Mouse (Mus musculus) large intestine, adult 2 months (tissue): Measurements from ENCODE around the gene Rc3h1. TPM values are rescaled to one million over a fixed set of nuclear protein-coding genes. Genes with fewer than 3 reads are reported as not detected.
A peak's percentile ranks its signal among the peaks of the same experiment; 100 is the strongest.
"Not testable (repeated sequence)": the region's sequence is repeated elsewhere in the genome, so short reads cannot be mapped to it uniquely, and the experiment has no call there.

Experiments used
- DNase-seq: peaks from one replicate; pipeline ENCODE4 v3.0.0-alpha.2; 2012; ENCODE audit warnings: low read depth, low spot score
- WGBS: fragments of 180-500 bp; shearing (Covaris S2); methylation state at CpG from one replicate; pipeline ENCODE4 v1.1.7; 2018; 5-methylcytosine and 5-hydroxymethylcytosine counted together
- polyA plus RNA-seq: library from polyadenylated mRNA; depleted of rRNA; stranded (reverse); fragments of >200 nt; gene quantifications from 2 replicates; pipeline ENCODE4 v1.2.3, GENCODE M21; 2012; rRNA removed

The Rc3h1 gene
- polyA plus RNA-seq: 6.3 and 15.6 TPM in 2 replicates

DNA sequence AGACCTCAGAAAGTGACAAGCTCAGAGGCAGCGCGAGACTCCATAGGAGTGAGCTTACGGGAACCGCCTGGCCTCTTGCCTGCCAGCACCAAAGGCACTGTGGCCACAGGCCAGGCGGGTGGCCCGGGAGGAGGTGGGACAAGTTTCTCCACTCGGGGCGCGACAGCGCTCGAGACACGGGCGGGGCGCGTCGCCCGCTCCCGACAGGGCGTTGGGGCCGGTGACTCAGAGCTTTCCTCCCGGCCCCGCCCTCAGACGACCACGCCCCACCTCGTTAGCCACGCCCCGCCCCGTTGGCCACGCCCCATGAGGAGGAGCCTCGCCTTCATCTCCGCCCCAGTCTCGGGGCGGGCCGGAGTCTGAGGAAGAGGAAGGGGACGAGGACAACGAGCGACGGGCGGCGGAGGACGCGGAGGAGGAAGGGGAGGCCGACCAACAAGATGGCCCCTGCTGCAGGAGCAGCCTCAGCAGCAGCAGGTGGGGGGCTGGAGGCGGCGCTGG is at the start of gene Rc3h1:
Rc3h1 (plus strand) TSS at position 362 of the 501 bp plus-strand sequence.
- peak; percentile 83 for DNase-seq

DNA sequence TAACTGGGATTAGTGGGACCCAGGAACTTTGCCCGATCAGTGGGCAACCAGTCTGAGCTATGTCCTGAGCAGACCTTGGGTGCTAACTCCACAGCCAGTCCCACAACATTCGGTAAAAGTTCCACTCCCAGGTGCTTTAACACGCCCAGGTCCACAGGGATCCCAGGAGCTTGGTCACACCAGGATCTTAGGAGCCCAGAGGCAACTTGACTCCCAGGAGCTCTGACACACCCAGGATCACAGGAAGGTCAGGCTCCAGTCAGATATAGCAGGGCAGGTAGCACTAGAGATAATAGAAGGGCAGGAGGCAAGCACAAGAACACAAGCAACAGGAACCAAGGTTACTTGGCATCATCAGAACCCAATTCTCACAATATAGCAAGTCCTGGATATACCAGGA is 48.1 kb upstream of the Rc3h1 start:
- peak; percentile 38 for DNase-seq
- 43% methylated on average over 3 of the region's 3 CpGs for WGBS

More for the DNA sequence above, at the start of gene Rc3h1:
- under 1% methylated on average over 45 of the region's 45 CpGs for WGBS

DNA sequence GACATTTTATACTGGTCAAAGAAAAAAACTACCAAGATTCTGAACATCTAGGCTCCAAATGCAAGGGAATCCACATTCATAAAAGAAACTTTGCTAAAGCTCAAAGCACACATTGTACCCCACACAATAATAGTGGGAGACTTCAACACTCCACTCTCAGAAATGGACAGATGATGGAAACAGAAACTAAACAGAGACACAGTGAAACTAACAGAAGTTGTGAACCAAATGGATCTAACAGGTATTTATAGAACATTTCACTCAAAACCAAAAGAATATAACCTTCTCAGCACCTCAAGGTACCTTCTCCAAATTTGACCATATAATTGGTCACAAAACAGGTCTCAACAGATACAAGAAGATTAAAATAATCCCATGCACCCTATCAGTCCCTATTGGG is 46.3 kb upstream of the Rc3h1 start:
- not testable (repeated sequence) for DNase-seq

- DNase-seq: no peak
- 87% methylated on average over 2 of the region's 2 CpGs for WGBS
These were observed 45.1 kb upstream of the Rc3h1 start for GRCm38 (mm10) chr1:160861142-160861541.

DNA sequence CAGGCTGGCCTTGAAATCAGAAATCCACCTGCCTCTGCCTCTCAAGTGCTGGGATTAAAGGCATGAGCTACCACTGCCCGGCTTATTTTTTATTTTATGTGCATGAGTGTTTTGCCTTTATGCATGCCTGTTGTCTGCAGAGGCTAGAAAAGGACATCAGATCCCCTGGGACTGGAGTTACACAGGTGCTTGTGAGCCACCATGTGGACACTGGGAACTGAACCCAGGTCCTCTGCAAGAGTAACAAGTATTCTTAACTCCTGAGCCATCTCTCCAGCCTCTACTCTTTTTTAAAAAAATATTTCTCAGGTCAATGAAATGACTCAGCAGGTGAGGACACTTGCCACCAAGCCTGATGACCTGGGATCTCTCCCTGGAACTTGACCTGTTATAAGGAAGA is 44.6 kb upstream of the Rc3h1 start:
- no peak for DNase-seq
- WGBS: 72% methylated on average over 1 of the region's 1 CpGs

GRCm38 (mm10) chr1:160863027-160863426 is 43.2 kb upstream of the Rc3h1 start:
- WGBS: 37% methylated on average over 4 of the region's 4 CpGs
- no peak for DNase-seq

DNA sequence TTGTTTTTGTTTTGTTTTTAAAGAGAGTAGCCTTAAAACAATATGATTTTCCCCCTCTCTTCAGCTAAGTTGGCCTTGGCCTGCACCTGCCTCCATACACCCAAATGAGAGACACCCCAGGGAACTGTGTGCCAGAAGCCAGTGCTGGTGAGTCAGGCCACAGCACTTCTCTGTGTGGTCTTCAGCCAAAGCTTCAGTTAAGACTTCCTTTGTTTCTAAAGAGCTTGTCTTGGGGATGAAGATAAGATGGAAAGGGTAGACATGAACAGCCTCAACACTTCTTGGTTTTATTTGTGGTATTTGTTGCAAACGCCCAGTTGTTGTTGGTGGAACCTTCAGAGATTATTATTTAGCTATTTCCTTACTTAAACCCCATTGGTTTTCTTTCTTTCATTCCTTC is 31.5 kb upstream of the Rc3h1 start:
- 83% methylated on average over 1 of the region's 1 CpGs for WGBS
- no peak for DNase-seq

- WGBS: 83% methylated on average over 4 of the region's 4 CpGs
- DNase-seq: no peak
These were observed 29.2 kb upstream of the Rc3h1 start for GRCm38 (mm10) chr1:160876968-160877367.

DNA sequence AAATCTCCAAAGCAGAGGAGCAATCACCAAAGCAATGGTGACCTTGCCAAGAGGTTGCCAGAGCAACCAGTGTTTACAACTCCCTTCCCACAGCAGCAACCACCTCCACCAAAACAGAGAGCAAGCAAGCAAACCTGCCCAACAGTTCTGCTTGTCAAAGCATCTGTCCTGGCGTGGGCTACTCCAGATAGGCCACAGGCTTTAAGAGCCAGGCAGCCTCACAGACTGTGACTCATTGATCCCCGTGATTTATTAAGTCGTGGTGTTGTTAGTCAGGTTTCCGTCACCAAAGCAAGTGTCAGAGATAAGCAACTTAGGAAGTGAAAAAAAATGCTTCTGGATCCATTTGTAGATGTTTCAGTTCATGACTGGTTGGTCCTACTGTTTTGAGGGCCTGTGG is 27.7 kb upstream of the Rc3h1 start:
- DNase-seq: no peak
- WGBS: 51% methylated on average over 4 of the region's 4 CpGs

DNA sequence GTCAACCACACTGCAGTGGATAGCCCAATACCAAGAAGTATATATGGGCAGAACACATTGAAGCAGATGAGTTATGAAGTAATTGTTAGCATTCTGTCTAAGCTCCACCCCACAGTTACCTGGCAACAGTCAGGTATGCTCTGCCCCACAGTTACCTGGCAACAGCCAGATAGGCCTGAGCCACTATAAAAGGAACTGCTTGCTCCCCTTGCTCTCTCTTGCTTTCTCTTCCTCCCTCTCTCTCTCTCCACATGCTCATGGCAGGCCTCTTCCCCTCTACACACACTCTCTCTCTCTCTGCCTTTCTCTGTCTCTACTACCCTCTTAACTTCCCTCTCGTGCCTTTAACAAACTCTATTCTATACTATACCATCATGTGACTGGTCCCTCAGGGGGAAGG is 24.8 kb upstream of the Rc3h1 start:
- DNase-seq: not testable (repeated sequence)
- 63% methylated on average over 1 of the region's 1 CpGs for WGBS

DNA sequence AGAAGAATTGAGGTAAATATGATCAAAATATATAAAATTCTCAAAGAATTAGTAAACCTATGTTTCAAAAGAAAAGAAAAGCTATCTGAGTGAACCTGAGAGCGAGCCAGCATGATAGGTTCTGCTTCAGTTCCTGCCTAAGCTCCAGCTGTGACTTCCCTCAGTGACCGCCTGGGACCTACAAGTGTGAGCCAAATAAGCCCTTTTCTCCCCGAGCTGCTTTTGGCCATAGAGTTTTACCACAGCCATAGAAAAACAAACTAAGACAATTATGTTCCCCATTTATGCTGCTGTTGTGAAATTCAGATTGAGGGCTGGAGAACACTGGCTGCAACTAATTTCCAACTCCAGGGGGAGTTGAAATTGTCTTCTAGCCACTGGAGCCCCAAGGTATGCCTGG is 24.2 kb upstream of the Rc3h1 start:
- 64% methylated on average over 3 of the region's 3 CpGs for WGBS
- no peak for DNase-seq

DNA sequence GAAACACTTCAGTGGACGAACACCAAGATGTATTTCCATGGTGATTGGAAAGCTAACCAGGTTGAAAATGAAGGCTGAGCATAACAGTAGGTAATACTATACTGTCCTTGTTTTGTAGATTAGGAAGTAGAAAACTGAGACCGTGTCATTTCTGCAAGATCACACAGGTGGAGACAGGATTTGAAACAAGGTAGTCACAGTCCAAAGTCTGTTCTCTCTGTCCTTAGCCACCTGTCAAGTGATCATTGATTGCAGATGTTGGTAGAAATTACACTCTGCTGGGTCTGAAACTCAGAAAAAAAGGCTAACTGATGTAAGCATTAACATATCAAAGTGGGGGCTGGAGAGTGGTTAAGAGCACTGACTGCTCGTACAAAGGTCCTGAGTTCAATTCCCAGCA is 21.9 kb upstream of the Rc3h1 start:
- DNase-seq: no peak
- WGBS: 72% methylated on average over 3 of the region's 3 CpGs

DNA sequence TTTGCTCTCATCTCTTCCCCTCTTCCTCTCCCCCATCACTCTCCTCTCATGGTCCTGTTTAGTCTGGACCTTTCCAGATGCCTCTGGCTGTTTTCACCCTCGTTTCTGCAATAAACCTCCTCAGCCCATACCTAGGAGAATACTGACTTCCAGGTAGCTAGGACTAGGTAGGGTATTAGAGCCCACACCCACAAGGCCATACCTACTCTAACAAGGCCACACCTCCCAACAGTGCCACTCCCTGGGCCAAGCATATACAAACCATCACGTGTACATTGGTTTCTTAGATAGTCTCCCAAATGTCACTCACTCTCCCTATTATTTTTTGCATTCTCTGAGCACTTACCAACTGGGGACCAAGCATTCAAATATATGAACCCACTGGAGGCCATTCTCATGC is 21.2 kb upstream of the Rc3h1 start:
- WGBS: 33% methylated on average over 2 of the region's 2 CpGs
- no peak for DNase-seq

GRCm38 (mm10) chr1:160899701-160900100 is 6.5 kb upstream of the Rc3h1 start:
- no peak for DNase-seq
- 67% methylated on average over 10 of the region's 10 CpGs for WGBS

DNA sequence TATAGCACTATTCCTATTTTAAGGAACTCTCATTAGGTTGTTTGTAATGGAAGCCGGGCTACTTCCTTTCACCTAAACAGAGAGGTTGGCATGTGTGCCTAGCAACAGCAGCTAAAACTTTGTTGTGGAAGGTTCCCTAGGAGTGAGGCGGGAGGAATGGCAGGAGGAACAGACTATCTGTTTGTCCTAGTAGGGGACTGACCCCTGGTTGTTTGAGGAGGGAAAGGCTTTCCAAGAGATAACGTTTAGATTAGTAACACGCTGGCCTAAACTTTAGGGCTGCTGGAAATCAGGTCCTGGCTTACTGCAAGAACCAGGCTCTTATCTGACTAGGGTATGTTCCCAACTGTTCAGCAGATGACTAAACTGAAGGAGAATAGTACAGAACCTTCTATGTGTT is 2.2 kb upstream of the Rc3h1 start:
- 33% methylated on average over 4 of the region's 4 CpGs for WGBS
- DNase-seq: no peak

- DNase-seq: no peak
- 1% methylated on average over 65 of the region's 67 CpGs for WGBS
These were observed 602 bp downstream of the Rc3h1 start for GRCm38 (mm10) chr1:160906558-160907481.

DNA sequence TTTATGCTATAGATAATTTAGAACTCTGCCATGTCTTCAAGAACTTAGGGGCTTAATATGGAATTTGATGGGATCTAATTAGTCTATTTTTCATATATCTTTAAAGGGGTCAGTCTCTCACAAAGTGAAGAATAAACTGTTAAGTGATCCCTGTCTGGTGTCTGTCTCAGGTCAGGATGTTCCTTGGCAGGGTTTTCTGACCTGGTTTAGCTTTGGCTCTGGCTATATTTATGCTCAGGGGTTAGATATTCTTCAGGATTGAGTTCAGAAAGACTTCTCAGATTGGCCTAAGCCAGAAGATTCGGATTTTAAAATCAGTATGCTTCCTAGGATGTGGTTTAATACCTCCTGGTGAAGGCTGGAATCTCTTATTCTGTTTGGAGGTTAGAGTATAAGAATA is 4.0 kb downstream of the Rc3h1 start:
- DNase-seq: no peak
- 94% methylated on average over 1 of the region's 1 CpGs for WGBS

DNA sequence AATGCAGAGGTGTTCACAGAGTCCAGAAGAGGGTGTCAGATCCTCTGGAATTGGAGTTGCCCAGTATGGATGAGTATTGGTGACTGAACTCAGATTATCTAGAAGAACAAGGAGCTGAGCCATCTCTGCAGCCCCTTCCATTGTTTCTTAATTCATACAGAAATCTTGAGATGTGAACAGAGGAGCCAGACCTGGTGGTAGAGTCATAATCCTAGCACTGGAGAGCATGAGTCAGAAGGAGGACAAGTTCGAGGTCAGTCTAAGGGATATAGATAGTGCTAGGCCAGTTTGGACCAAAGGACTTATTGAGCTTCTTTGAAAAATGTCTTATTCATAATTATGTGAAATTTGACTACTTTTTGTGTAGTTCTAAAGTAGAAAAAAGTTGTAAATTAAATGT is 4.6 kb downstream of the Rc3h1 start:
- DNase-seq: no peak
- 57% methylated on average over 1 of the region's 1 CpGs for WGBS

- 100% methylated on average over 1 of the region's 1 CpGs for WGBS
- no peak for DNase-seq
These were observed 13.2 kb downstream of the Rc3h1 start for GRCm38 (mm10) chr1:160919383-160919782.

GRCm38 (mm10) chr1:160921938-160922337 is 15.7 kb downstream of the Rc3h1 start:
- no peak for DNase-seq
- 100% methylated on average over 1 of the region's 1 CpGs for WGBS

- no peak for DNase-seq
These were observed 25.1 kb downstream of the Rc3h1 start for GRCm38 (mm10) chr1:160931320-160931719.
